Mouse (Mus musculus) left cerebral cortex, postnatal 25 days (tissue): Measurements from ENCODE around the gene Snx25. TPM values are rescaled to one million over a fixed set of nuclear protein-coding genes. Genes with fewer than 3 reads are reported as not detected.

ENCODE experiments used
- DNase-seq, 2 experiments: peaks; one replicate each; pipeline ENCODE4 v3.0.0; 2022; ENCODE audit warnings: low spot score in 2 of 2, mixed read lengths in 1 of 2
- intact Hi-C: fragments of 180-260 bp; cut with DNase I; formaldehyde crosslinking; loops from one replicate; pipeline ENCODE4 v1.15.1; 2025
- total RNA-seq, 2 experiments: library from RNA; stranded (reverse); gene quantifications; 2 replicates each; pipeline ENCODE4 v1.2.3; 2021

The Snx25 gene
- total RNA-seq: 10 to 100 TPM; 46.3 to 48.2 TPM

DNA sequence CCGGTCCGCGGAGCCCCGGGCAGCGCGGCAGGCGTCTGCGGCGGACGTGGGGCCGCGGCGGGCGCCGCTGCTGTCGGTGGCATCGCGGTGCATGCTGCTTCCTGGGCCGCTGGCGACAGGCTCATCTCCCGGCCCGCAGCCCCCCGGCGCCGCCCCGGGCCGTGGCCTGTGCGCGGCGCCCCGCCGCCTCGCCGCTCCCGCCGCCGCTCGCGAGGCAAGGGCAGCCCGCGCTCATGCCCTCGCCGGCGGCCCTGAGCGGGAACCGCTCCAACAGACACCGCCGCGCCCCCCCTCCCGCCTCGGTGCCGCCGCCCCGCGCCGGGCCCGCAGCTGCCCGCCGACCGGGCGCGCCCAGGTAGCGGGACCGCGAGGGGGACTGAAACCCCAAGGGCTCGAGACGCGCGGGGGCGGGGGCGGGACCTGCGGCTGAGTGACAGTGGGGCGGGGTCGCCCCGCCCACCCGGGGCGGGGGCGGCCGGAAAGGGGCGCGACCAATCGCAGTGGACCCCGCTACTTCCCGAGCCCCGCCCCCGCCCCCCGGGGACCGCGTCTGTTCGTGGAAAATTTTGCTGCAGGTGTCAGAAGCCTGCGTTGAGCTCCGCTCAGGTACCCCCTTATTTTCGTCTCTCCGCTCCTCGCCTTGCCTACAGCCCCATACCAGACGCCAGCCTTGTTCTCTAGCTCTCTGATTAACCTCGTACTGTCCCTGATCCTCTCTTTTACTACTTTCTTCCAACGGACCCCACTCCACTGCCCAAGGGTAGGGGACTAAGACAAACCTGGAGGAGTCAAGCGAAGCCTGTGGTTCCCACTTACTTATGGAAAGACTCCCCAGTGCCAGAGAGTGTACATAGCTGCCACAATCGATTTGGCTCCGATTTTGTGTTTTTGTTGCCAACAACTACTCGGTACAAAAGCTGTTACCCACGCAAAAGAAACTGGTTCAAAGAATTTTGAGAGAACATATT lies at the start of gene Snx25:
Gene Snx25, minus strand, starts transcription at position 96 of the 968 bp plus-strand sequence.
- intact Hi-C loops: loop anchor here (1.0 to 10.0 kb wide), 3 partner anchors 10 to 178 kb away; partner anchors contain the start of genes 1700029J07Rik and Ufsp2
- DNase-seq: peak; percentile 81 to 83

GRCm38 (mm10) chr8:46197673-46198072 lies 45.7 kb upstream of the Snx25 start:
- intact Hi-C loops: no loop called here
- DNase-seq: no peak

DNA sequence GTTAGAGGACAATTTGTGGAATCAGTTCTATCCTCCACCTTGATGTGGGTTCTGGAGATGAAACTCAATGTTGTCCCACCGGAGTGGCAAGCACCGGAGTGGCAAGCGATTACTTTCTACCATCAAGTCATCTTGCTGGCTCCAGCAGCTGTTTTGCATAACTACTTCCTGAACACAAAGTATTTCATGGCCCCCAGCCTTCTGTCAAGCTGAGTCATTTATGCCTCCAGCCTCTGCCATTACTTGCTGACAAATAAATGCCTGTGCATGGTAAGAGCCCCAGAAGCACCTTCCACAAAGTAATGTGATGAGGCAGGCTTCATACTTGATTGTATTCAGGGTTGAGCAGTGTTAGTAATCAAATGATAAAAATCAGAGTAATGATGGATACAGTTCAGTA lies 44.9 kb upstream of the Snx25 start:
- intact Hi-C loops: no loop called here
- no peak for DNase-seq

GRCm38 (mm10) chr8:46193100-46193499 lies 41.1 kb upstream of the Snx25 start:
- intact Hi-C loops: no loop called here
- no peak for DNase-seq

GRCm38 (mm10) chr8:46185361-46185760 lies 33.4 kb upstream of the Snx25 start:
- intact Hi-C loops: loop anchor here (1.0 to 10.0 kb wide), 2 partner anchors 52 to 119 kb away; no protein-coding TSS in a partner anchor
- peak; percentile 54 to 74 for DNase-seq

DNA sequence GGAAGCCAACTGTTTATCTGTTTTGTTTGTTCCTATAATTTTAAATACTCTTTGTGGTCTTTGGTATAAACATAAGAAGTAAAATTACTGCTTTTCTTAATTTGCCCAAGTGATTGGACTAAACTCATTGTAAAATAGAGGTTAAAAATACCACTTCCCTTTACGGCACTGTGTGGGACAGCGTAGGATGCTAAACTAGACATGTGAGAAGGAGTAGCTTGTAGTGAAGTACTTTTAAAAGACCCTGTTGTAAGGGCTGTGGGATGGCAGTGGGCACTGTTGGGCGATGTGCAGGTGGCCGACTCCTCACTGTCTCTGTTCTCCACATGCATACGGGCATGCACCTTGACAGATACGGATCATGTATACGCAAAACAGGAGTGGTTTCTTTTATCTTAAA lies 28.2 kb upstream of the Snx25 start:
- peak in 1 of 2 experiments; percentile 62 for DNase-seq
- intact Hi-C loops: loop anchor here (10.0 kb wide), 1 partner anchor 125 kb away; no protein-coding TSS in a partner anchor

GRCm38 (mm10) chr8:46173651-46174050 lies 21.7 kb upstream of the Snx25 start:
- intact Hi-C loops: no loop called here
- DNase-seq: no peak

- no peak for DNase-seq
- intact Hi-C loops: loop anchor here (2.0 kb wide), 1 partner anchor 165 kb away; the partner anchor contains the start of gene Lrp2bp
These were observed 11.9 kb upstream of the Snx25 start for GRCm38 (mm10) chr8:46163870-46164190.

GRCm38 (mm10) chr8:46162953-46163869 lies 11.3 kb upstream of the Snx25 start:
- peak; percentile 93 to 98 for DNase-seq

DNA sequence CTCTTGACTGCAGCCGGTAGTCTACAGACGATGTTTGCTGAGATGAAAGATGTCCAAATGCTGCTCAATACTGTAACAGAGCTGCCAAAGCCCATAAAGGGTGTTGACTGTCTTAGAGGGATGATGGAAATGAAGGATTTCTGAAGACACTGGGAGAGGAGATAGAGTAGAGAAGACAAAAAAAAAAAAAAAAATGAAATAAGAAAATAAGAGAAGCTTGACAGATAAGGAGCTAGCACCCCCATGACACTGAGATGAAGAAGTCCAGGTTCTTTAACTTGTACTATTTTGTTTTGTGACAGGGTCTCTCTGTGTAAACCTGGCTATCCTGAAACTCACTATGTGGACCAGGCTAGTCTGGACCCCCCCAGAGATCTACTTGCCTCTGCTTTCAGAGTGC lies 1.1 kb upstream of the Snx25 start:
- intact Hi-C loops: loop anchor here (1.0 to 10.0 kb wide), 3 partner anchors 9 to 178 kb away; partner anchors contain the start of genes 1700029J07Rik and Ufsp2
- DNase-seq: no peak

More at GRCm38 (mm10) chr8:46162953-46163869, 11.3 kb upstream of the Snx25 start:
- intact Hi-C loops: loop anchor here (1.0 to 2.0 kb wide), 2 partner anchors 10 to 164 kb away; partner anchors contain the start of gene Lrp2bp

GRCm38 (mm10) chr8:46151202-46152062 lies 527 bp downstream of the Snx25 start, which contains the start of gene Cfap97:
Cfap97 (plus strand) TSS chr8:46151771.
- intact Hi-C loops: loop anchor here (2.0 to 10.0 kb wide), 2 partner anchors 151 to 177 kb away; partner anchors contain the start of genes 1700029J07Rik and Ufsp2
- DNase-seq: peak; percentile 51 to 59

GRCm38 (mm10) chr8:46149782-46150181 lies 2.2 kb downstream of the Snx25 start:
- no peak for DNase-seq
- intact Hi-C loops: loop anchor here (10.0 kb wide), 1 partner anchor 175 kb away; the partner anchor contains the start of genes 1700029J07Rik and Ufsp2

GRCm38 (mm10) chr8:46149306-46149705 lies 2.7 kb downstream of the Snx25 start:
- intact Hi-C loops: no loop called here
- peak in 1 of 2 experiments; percentile 57 for DNase-seq

GRCm38 (mm10) chr8:46146173-46146572 lies 5.8 kb downstream of the Snx25 start:
- intact Hi-C loops: no loop called here
- DNase-seq: peak in 1 of 2 experiments; percentile 23

DNA sequence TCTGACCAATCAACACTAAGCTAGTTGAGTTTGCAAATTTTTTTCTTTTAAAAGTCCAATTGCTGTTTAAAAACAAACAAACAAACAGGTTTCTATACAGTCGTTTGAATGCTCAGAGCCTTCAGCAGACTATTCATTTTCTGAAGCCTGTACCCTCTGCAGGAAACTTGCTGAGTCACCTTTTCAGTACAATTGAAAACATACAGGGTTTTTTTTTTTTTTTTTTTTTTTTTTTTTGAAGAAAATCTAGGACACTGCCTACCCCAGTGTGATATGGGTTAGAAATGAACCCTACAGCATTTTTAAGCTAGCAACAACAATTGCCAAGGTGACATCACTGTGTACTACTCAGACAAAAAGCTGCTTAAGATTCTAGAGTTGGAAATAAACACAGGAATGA lies 8.0 kb downstream of the Snx25 start:
- intact Hi-C loops: no loop called here
- DNase-seq: no peak

DNA sequence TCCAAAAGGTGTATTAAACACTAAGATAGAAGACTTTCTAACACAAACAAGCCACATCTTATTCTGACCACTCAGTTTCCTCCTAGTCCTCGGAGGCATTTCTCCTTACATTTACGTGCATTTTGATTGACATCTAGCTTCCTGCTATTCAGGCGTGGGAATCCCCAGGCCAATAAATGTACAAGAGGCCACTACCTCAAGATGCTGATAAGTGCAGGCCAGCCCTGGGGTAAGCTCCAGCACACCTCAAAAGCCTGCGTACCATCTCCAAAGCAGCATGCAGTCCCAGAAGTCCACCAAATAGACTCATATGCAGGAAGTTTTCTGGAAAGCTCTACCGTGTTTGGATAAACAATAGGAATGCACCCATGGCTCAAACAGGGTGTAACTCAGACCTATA lies 8.5 kb downstream of the Snx25 start:
- DNase-seq: no peak
- intact Hi-C loops: no loop called here

- no peak for DNase-seq
- intact Hi-C loops: no loop called here
These were observed 9.4 kb downstream of the Snx25 start for GRCm38 (mm10) chr8:46142498-46143081.

DNA sequence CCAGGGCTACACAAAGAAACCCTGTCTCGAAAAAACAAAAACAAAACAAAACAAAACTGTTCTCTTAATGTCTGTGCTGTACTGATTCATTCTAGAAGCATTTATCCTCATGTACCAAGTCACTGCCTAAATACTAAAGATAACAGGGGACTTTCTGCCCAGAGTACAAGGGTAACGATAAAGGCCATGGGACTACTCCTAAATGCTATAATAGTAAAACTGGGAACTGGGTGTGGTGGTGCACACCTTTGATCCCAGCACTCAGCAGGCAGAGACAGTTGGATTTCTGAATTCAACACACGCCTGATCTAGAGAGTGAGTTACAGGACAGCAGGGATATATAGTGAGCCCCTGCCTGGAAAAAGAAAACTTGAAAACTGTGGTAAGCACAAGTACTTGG lies 10.3 kb downstream of the Snx25 start:
- DNase-seq: no peak
- intact Hi-C loops: no loop called here
